Mouse (Mus musculus) kidney, adult 10 weeks (tissue): Measurements from ENCODE around the gene Hoxa1. TPM values are rescaled to one million over a fixed set of nuclear protein-coding genes. Genes with fewer than 3 reads are reported as not detected.

Experiments used
- polyA plus RNA-seq: library from polyadenylated mRNA; stranded (reverse); fragments of 350-450 nt; fragmentation: Illumina TruSeq; extraction: RNeasy Lipid Tissue Mini Kit (QIAGEN cat#74804); gene quantifications from one replicate; pipeline ENCODE4 v1.2.3, GENCODE M21; 2014; ENCODE audit warnings: low read depth, low replicate concordance

Gene Hoxa1
- polyA plus RNA-seq: 1.6 TPM

DNA sequence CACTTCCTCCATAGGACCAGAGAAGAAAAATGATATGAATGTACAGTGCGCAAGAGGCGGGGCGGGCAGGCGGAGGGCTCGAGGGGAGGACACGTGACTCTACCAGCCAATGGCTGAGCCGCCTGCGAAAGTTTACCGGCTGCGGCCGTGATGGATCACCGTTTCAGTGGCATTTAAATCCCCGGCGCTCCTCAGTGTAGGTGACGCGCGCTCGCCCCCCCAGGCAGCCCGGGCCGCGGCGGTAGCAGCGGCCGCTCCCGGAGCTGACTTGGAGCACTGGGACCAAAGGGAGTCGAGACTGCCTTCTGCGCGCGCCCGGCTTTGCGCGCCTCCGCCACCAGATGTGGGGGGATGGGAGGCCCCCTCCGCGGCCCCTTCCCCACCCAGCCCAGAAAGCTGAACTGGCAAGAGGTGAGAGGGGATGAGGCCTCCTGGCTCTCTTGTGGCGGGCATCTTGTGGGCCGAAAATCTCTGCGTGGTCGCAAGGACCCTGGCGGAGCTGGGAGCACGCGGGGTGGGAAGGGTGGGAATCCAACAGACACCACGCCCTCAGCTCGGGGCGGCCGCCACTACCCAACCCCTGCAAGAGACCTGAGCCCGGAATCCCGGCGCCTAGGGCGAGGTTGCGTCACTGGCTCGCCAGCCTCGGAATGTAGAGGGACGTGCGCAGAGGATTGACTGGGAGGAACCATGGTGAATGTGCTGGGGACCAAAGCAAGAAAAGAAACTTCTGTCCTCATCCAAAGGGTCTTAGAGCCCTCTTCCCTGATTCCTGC is at the start of gene Hoxa1:
Gene Hoxa1 (minus strand): TSS at position 42 of the 776 bp plus-strand sequence.

GRCm38 (mm10) chr6:52204050-52204752 is 46.1 kb upstream of the Hoxa1 start, which contains the start of gene Hoxa5:
TSS of gene Hoxa5 (minus strand) at chr6:52204587.

DNA sequence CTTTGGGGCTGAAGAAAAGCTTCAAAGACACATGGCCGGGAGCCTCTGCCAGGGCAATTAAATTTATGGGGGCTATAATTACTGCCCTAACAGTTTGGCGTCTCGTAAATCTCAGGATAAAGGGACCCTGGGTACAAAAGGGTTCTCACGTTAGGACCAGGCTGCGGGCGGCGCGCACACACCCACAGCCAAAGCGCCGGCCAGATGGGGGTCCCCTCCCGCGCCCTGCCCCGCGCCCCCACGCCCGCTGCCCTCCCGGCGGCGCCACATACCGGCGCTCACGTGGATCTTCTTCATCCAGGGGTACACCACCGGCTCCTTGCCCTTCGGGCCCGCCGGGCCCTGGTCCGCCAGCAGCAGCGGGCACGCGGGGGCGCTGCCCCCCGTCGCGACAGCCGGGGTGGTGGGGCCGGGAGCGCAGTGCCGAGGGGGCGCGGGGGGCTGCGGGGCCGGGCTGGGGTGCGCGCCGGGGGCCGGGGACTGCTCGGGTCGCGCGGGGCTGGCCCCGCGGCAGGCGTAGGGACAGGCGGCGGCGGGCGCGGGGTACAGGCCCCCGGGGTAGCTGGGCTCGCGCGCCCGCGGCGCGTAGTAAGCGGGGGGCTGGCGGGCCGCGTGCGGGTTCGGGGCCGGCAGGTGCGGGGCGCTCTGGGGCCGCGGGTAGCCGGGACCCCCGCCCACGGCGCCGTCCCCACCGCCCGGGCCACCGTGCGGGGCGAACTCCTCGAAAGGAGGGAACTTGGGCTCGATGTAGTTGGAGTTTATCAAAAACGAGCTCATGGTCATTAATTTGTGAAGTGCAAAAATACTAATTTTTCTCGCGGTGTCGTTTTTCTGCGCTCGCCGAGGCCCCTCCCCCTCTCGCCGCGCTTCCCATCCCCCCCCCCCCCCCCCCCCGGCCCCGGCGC is 33.0 kb upstream of the Hoxa1 start, which contains the start of gene Hoxa4:
Gene Hoxa4 (minus strand): TSS at position 848 of the 905 bp plus-strand sequence.

GRCm38 (mm10) chr6:52177061-52177735 is 19.1 kb upstream of the Hoxa1 start, which contains the start of gene 5730596B20Rik:
TSS of gene 5730596B20Rik (plus strand) at chr6:52177498.

GRCm38 (mm10) chr6:52164626-52165440 is 6.7 kb upstream of the Hoxa1 start, which contains the start of gene Hoxa2:
TSS of gene Hoxa2 (minus strand) at chr6:52164831.

Other genes starting within 250 kb of the Hoxa1 start
- gene Skap2, start 145.8 kb downstream of the Hoxa1 start, polyA plus RNA-seq: 76.1 TPM
- 1.6 TPM for gene Hoxa2, start 6.5 kb upstream of the Hoxa1 start, polyA plus RNA-seq
- 0.16 TPM for gene 5730596B20Rik, start 19.2 kb upstream of the Hoxa1 start, polyA plus RNA-seq
- gene Hoxa4, start 33.4 kb upstream of the Hoxa1 start, polyA plus RNA-seq: 2.3 TPM
- gene Hoxa5, start 46.3 kb upstream of the Hoxa1 start, polyA plus RNA-seq: 22.0 TPM
- not detected for gene Hoxa6, start 50.4 kb upstream of the Hoxa1 start, polyA plus RNA-seq
- 8.8 TPM for gene Hoxa3, start 55.0 kb upstream of the Hoxa1 start, polyA plus RNA-seq
- not detected for gene Gm28308, start 55.0 kb upstream of the Hoxa1 start, polyA plus RNA-seq
- gene Hoxa7, start 63.5 kb upstream of the Hoxa1 start, polyA plus RNA-seq: 26.5 TPM
- 58.5 TPM for gene Hoxa9, start 72.8 kb upstream of the Hoxa1 start, polyA plus RNA-seq
- 76.9 TPM for gene Hoxa10, start 82.5 kb upstream of the Hoxa1 start, polyA plus RNA-seq
- gene Hoxa11, start 87.5 kb upstream of the Hoxa1 start, polyA plus RNA-seq: 2.5 TPM
- gene Hoxa13, start 102.6 kb upstream of the Hoxa1 start, polyA plus RNA-seq: not detected
- gene Evx1, start 155.2 kb upstream of the Hoxa1 start, polyA plus RNA-seq: not detected